ENCODE assay signal across 25 mouse cellular contexts in the genomic region with DNA sequence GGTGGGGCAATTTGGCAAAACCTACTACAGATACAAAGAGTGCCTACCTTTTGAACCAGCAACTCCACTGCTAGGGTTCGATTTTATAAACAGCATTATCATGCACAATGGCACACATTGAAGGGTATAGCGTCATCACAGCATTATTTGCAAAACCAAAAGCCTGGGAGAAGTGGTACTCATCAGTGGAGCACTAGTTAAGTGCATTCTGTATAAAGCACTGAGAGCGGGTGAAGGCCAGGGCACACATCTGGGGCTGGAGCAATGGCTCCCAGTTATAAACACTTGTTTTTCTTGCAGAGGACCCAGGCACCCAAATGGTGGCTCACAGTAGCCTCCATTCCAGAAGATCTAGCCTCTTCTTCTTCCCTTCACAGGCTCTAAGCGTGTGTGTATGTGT.
DNase-seq lines count a peak whose midpoint lies in the region; ATAC-seq lines count a peak whose summit lies in the region.
"Had no signal": no experiment of that assay in that cellular context is flagged by ENCODE, and none has a peak within 500 bp of the region (broad histone marks: within the 10 kb centered on the region; RNA-seq: fewer than 3 reads in every experiment).

No protein-coding gene starts in this region.

- ATAC-seq in heart, embryonic 13.5 days (ENCODE audit: extremely low read depth, insufficient number of reproducible peaks, low FRiP score, low TSS enrichment) = no peak
- ATAC-seq in lung, embryonic 16.5 days (ENCODE audit: low read depth) = peak; percentile 54; the same call in 1 of the 2 replicates
- ATAC-seq in forebrain, embryonic 14.5 days = no peak
- ATAC-seq: forebrain, embryonic 15.5 days; inflammation-experienced regulatory T-cells, adult 6 months; midbrain, embryonic 13.5 days had no signal

- H3K27me3 ChIP-seq in heart, embryonic 13.5 days (replicated peaks) = no peaks in the 10 kb centered on the region
- H3K27me3 ChIP-seq in lung, embryonic 16.5 days (ENCODE audit: control insufficient read depth, insufficient read depth, low read depth, low read length) = no peaks in the 10 kb centered on the region
- no peaks in the 10 kb centered on the region for H3K27me3 ChIP-seq in forebrain, embryonic 14.5 days (replicated peaks; ENCODE audit: control insufficient read depth, insufficient read depth, low read length)
- H3K27me3 ChIP-seq: forebrain, embryonic 15.5 days; hindbrain, embryonic 15.5 days; midbrain, embryonic 13.5 days had no signal

- H3K4me1 ChIP-seq in heart, embryonic 13.5 days = peaks cover 91% of the 10 kb centered on the region
- peaks cover 39% of the 10 kb centered on the region for H3K4me1 ChIP-seq in lung, embryonic 16.5 days (replicated peaks; ENCODE audit: control insufficient read depth, insufficient read depth, low read length)
- no peaks in the 10 kb centered on the region for H3K4me1 ChIP-seq in forebrain, embryonic 14.5 days (ENCODE audit: control insufficient read depth, insufficient read depth, low read length)
- H3K4me1 ChIP-seq: hindbrain, embryonic 15.5 days; midbrain, embryonic 13.5 days had no signal

- peak overlapping the region; percentile 16; the same call in 1 of the 2 replicates for H3K4me2 ChIP-seq in heart, embryonic 13.5 days
- H3K4me2 ChIP-seq in lung, embryonic 16.5 days (ENCODE audit: low read depth, low read length) = no peak overlapping the region
- no peak overlapping the region for H3K4me2 ChIP-seq in forebrain, embryonic 14.5 days (ENCODE audit: low read length)
- H3K4me2 ChIP-seq: forebrain, embryonic 15.5 days; hindbrain, embryonic 15.5 days; midbrain, embryonic 13.5 days had no signal

- peak overlapping the region; percentile 93 for H3K27ac ChIP-seq in heart, embryonic 13.5 days (replicated peaks)
- peak overlapping the region; percentile 66 for H3K27ac ChIP-seq in lung, embryonic 16.5 days (ENCODE audit: low read length)
- H3K27ac ChIP-seq in forebrain, embryonic 14.5 days (ENCODE audit: low read depth, low read length) = no peak overlapping the region
- H3K27ac ChIP-seq: forebrain, embryonic 15.5 days; hindbrain, embryonic 10.5 days; hindbrain, embryonic 15.5 days; liver, embryonic 14.5 days; macrophage; midbrain, embryonic 13.5 days had no signal

- H3K36me3 ChIP-seq in heart, embryonic 13.5 days = no peaks in the 10 kb centered on the region
- no peaks in the 10 kb centered on the region for H3K36me3 ChIP-seq in lung, embryonic 16.5 days (ENCODE audit: control insufficient read depth, insufficient read depth, low read length)
- no peaks in the 10 kb centered on the region for H3K36me3 ChIP-seq in forebrain, embryonic 14.5 days (ENCODE audit: control insufficient read depth, insufficient read depth, low read length)
- H3K36me3 ChIP-seq: forebrain, embryonic 15.5 days; G1E; hindbrain, embryonic 10.5 days; hindbrain, embryonic 15.5 days; midbrain, embryonic 13.5 days had no signal

- DNase-seq in heart, adult 11 months = peak; percentile 80
- no peak for DNase-seq in heart, adult 18-20 months
- no peak for DNase-seq in heart, adult 9 months (ENCODE audit: low spot score in 2 of 2)
- no peak for DNase-seq in lung, postnatal 4 days
- no peak for DNase-seq in forebrain, embryonic 14.5 days (ENCODE audit: low spot score)
- DNase-seq: adrenal gland, postnatal 10 days; cerebellum, adult 8-10 months; cerebellum, postnatal 25 days; gastrocnemius, postnatal 25 days; kidney, adult 11 months; kidney, postnatal 14 days; liver; retina, postnatal 1 day; right cerebral cortex, postnatal 14 days; thymus, postnatal 4 days had no signal

- H3K9ac ChIP-seq in heart, embryonic 13.5 days = no peak overlapping the region
- H3K9ac ChIP-seq in lung, embryonic 16.5 days (ENCODE audit: low read length) = no peak overlapping the region
- no peak overlapping the region for H3K9ac ChIP-seq in forebrain, embryonic 14.5 days (ENCODE audit: low read length)
- H3K9ac ChIP-seq: forebrain, embryonic 15.5 days; hindbrain, embryonic 15.5 days; liver, embryonic 14.5 days; midbrain, embryonic 13.5 days had no signal

- 89% methylated on average over 4 of the region's 4 CpGs for whole genome bisulfite sequencing in heart, embryonic 13.5 days
- WGBS in lung, embryonic 16.5 days = 54% methylated on average over 4 of the region's 4 CpGs
- WGBS in forebrain, embryonic 14.5 days = 87% methylated on average over 4 of the region's 4 CpGs

- H3K4me3 ChIP-seq in heart, embryonic 13.5 days = no peak overlapping the region
- H3K4me3 ChIP-seq in lung, embryonic 16.5 days (ENCODE audit: low read length) = no peak overlapping the region
- no peak overlapping the region for H3K4me3 ChIP-seq in forebrain, embryonic 14.5 days (ENCODE audit: low read depth, low read length)
- H3K4me3 ChIP-seq: forebrain, embryonic 15.5 days; hindbrain, embryonic 10.5 days; hindbrain, embryonic 15.5 days; midbrain, embryonic 13.5 days had no signal

- H3K9me3 ChIP-seq in heart, embryonic 13.5 days = no peaks in the 10 kb centered on the region
- no peaks in the 10 kb centered on the region for H3K9me3 ChIP-seq in lung, embryonic 16.5 days (ENCODE audit: control insufficient read depth, low read length)
- H3K9me3 ChIP-seq in forebrain, embryonic 14.5 days (replicated peaks; ENCODE audit: control insufficient read depth, low read length) = no peaks in the 10 kb centered on the region
- H3K9me3 ChIP-seq: forebrain, embryonic 15.5 days; hindbrain, embryonic 10.5 days; hindbrain, embryonic 15.5 days; midbrain, embryonic 13.5 days had no signal
